Mouse (Mus musculus) kidney, postnatal 14 days (tissue): Measurements from ENCODE around the gene Cd200.

Source experiments
- DNase-seq: peaks from one replicate; pipeline ENCODE4 v3.0.0; 2022; ENCODE audit warnings: mixed read lengths

The Cd200 gene

GRCm38 (mm10) chr16:45333678-45334375 lies 75.0 kb downstream of the Cd200 start:
- DNase-seq = no peak

GRCm38 (mm10) chr16:45332591-45332990 lies 76.3 kb downstream of the Cd200 start:
- DNase-seq = no peak
